Mouse (Mus musculus) heart, embryonic 10.5 days (tissue): ENCODE results near the gene Slc25a12. TPM values are rescaled to one million over a fixed set of nuclear protein-coding genes. Genes with fewer than 3 reads are reported as not detected.
"Not testable (repeated sequence)": the region's sequence is repeated elsewhere in the genome, so short reads cannot be mapped to it uniquely, and the experiment has no call there.

Experiments used
- DNase-seq: peaks from one replicate; pipeline ENCODE4 v3.0.0-alpha.2; 2017; ENCODE audit warnings: low spot score
- H3K27ac ChIP-seq: fragments of 300-500 bp; sonication (generic); 2 replicates; pipeline ENCODE4 v1.5.1; 2016; ENCODE audit warnings: mild to moderate bottlenecking
- H3K27me3 ChIP-seq: fragments of 300-500 bp; sonication (generic); 2 replicates; pipeline ENCODE4 v1.6.1; 2016; ENCODE audit warnings: mild to moderate bottlenecking; ENCODE audit not compliant: poor library complexity, insufficient read depth, severe bottlenecking
- H3K36me3 ChIP-seq: fragments of 300-500 bp; sonication (generic); 2 replicates; pipeline ENCODE4 v1.6.1; 2016; ENCODE audit warnings: mild to moderate bottlenecking, moderate library complexity
- H3K4me1 ChIP-seq: fragments of 300-500 bp; sonication (generic); 2 replicates; pipeline ENCODE4 v1.6.1; 2016; ENCODE audit warnings: mild to moderate bottlenecking
- H3K4me3 ChIP-seq: fragments of 300-500 bp; sonication (generic); 2 replicates; pipeline ENCODE4 v1.5.1; 2016; ENCODE audit warnings: mild to moderate bottlenecking, moderate library complexity
- H3K9me3 ChIP-seq: fragments of 300-500 bp; sonication (generic); 2 replicates; pipeline ENCODE4 v1.6.1; 2016; ENCODE audit warnings: mild to moderate bottlenecking, moderate library complexity
- WGBS: fragments of 180-500 bp; shearing (Covaris S2); methylation state at CpG from one replicate; pipeline ENCODE4 v1.1.7; 2016; 5-methylcytosine and 5-hydroxymethylcytosine counted together
- polyA plus RNA-seq: library from polyadenylated mRNA; unstranded; fragments of >200 nt; fragmentation: Nextera tagmentation; extraction: Ambion mirVana; gene quantifications from 2 replicates; pipeline ENCODE4 v1.2.1, GENCODE M21; 2016

The Slc25a12 gene
- polyA plus RNA-seq = 47.0 and 86.1 TPM in 2 replicates

- WGBS = under 1% methylated on average over 57 of the region's 57 CpGs
- Histone ChIP-seq H3K4me1 (peaks cover 10% of the 10 kb centered on the region; the same call in 1 of the 2 replicates), H3K36me3 (peaks cover 4% of the 10 kb centered on the region; the same call in 1 of the 2 replicates), H3K27ac (peak within 1 kb of the TSS; percentile 93), H3K27me3 (no peaks in the 10 kb centered on the region), H3K9me3 (no peaks in the 10 kb centered on the region), H3K4me3 (peak within 1 kb of the TSS; percentile 84)
- DNase-seq = peak; percentile 96
Measured at GRCm38 (mm10) chr2:71367125-71367880, at the start of gene Slc25a12. TSS of gene Slc25a12 (minus strand) at chr2:71367749.

- Histone ChIP-seq H3K4me1 (no peaks in the 10 kb centered on the region), H3K9me3 (no peaks in the 10 kb centered on the region), H3K4me3 (no peak overlapping the region), H3K27ac (no peak overlapping the region), H3K27me3 (no peaks in the 10 kb centered on the region), H3K36me3 (peaks cover 69% of the 10 kb centered on the region)
- 95% methylated on average over 1 of the region's 1 CpGs for WGBS
- DNase-seq = no peak
Measured at GRCm38 (mm10) chr2:71405613-71406012, 38.1 kb upstream of the Slc25a12 start.

GRCm38 (mm10) chr2:71389864-71390263, 22.3 kb upstream of the Slc25a12 start:
- Histone ChIP-seq H3K4me1 (peaks cover 5% of the 10 kb centered on the region), H3K36me3 (peaks cover 33% of the 10 kb centered on the region), H3K9me3 (no peaks in the 10 kb centered on the region), H3K27ac (peak overlapping the region; percentile 93), H3K4me3 (peak overlapping the region; percentile 96), H3K27me3 (no peaks in the 10 kb centered on the region)
- no peak for DNase-seq
- 61% methylated on average over 9 of the region's 9 CpGs for WGBS

- peak within 1 kb of the TSS; percentile 93 for H3K27ac ChIP-seq
- DNase-seq = peak; percentile 99
- WGBS = under 1% methylated on average over 66 of the region's 66 CpGs
- H3K36me3 ChIP-seq = peaks cover 27% of the 10 kb centered on the region
- H3K4me1 ChIP-seq = peaks cover 5% of the 10 kb centered on the region
- no peaks in the 10 kb centered on the region for H3K9me3 ChIP-seq
- peak within 1 kb of the TSS; percentile 96 for H3K4me3 ChIP-seq
- H3K27me3 ChIP-seq = no peaks in the 10 kb centered on the region
Measured at GRCm38 (mm10) chr2:71388951-71389763, 21.6 kb upstream of the Slc25a12 start, which contains the start of gene Hat1. TSS of gene Hat1 (plus strand) at chr2:71388958.

- Histone ChIP-seq H3K4me1 (peaks cover 11% of the 10 kb centered on the region), H3K9me3 (no peaks in the 10 kb centered on the region), H3K4me3 (no peak overlapping the region), H3K27ac (no peak overlapping the region), H3K27me3 (no peaks in the 10 kb centered on the region), H3K36me3 (peaks cover 17% of the 10 kb centered on the region)
- WGBS = 89% methylated on average over 6 of the region's 6 CpGs
- no peak for DNase-seq
Measured at GRCm38 (mm10) chr2:71387766-71388165, 20.2 kb upstream of the Slc25a12 start.

GRCm38 (mm10) chr2:71383890-71384289, 16.3 kb upstream of the Slc25a12 start:
- 24% methylated on average over 11 of the region's 11 CpGs for WGBS
- H3K4me3 ChIP-seq = peak overlapping the region; percentile 1; the same call in 1 of the 2 replicates
- no peaks in the 10 kb centered on the region for H3K27me3 ChIP-seq
- no peaks in the 10 kb centered on the region for H3K9me3 ChIP-seq
- DNase-seq = no peak
- no peak overlapping the region for H3K27ac ChIP-seq
- no peaks in the 10 kb centered on the region for H3K36me3 ChIP-seq
- 0 out of 2 replicates have a peak, but pooled peaks cover 6% of the 10 kb centered on the region for H3K4me1 ChIP-seq

- no peak overlapping the region for H3K27ac ChIP-seq
- H3K36me3 ChIP-seq = no peaks in the 10 kb centered on the region
- H3K4me3 ChIP-seq = no peak overlapping the region
- no peak for DNase-seq
- H3K27me3 ChIP-seq = no peaks in the 10 kb centered on the region
- WGBS = 65% methylated on average over 4 of the region's 4 CpGs
- H3K9me3 ChIP-seq = no peaks in the 10 kb centered on the region
- 0 out of 2 replicates have a peak, but pooled peaks cover 6% of the 10 kb centered on the region for H3K4me1 ChIP-seq
Measured at GRCm38 (mm10) chr2:71381962-71382361, 14.4 kb upstream of the Slc25a12 start.

GRCm38 (mm10) chr2:71377426-71377825, 9.9 kb upstream of the Slc25a12 start:
- H3K4me1 ChIP-seq = 0 out of 2 replicates have a peak, but pooled peaks cover 3% of the 10 kb centered on the region
- H3K36me3 ChIP-seq = no peaks in the 10 kb centered on the region
- no peak overlapping the region for H3K4me3 ChIP-seq
- H3K27me3 ChIP-seq = no peaks in the 10 kb centered on the region
- no peak for DNase-seq
- no peaks in the 10 kb centered on the region for H3K9me3 ChIP-seq
- 79% methylated on average over 5 of the region's 5 CpGs for WGBS
- no peak overlapping the region for H3K27ac ChIP-seq

- no peaks in the 10 kb centered on the region for H3K36me3 ChIP-seq
- no peaks in the 10 kb centered on the region for H3K9me3 ChIP-seq
- H3K27ac ChIP-seq = no peak overlapping the region
- 28% methylated on average over 11 of the region's 11 CpGs for WGBS
- peak overlapping the region; percentile 43 for H3K4me3 ChIP-seq
- no peaks in the 10 kb centered on the region for H3K27me3 ChIP-seq
- 0 out of 2 replicates have a peak, but pooled peaks cover 3% of the 10 kb centered on the region for H3K4me1 ChIP-seq
- peak; percentile 78 for DNase-seq
Measured at GRCm38 (mm10) chr2:71376433-71376906, 8.9 kb upstream of the Slc25a12 start.

GRCm38 (mm10) chr2:71374275-71375155, 7.0 kb upstream of the Slc25a12 start:
- no peaks in the 10 kb centered on the region for H3K27me3 ChIP-seq
- no peak overlapping the region for H3K27ac ChIP-seq
- 64% methylated on average over 8 of the region's 8 CpGs for WGBS

GRCm38 (mm10) chr2:71372261-71372660, 4.7 kb upstream of the Slc25a12 start:
- not testable (repeated sequence) for H3K4me3 ChIP-seq, H3K9me3 ChIP-seq, DNase-seq, H3K27ac ChIP-seq, H3K27me3 ChIP-seq, H3K36me3 ChIP-seq, H3K4me1 ChIP-seq
- WGBS = 85% methylated on average over 4 of the region's 4 CpGs

More at GRCm38 (mm10) chr2:71374275-71375155, 7.0 kb upstream of the Slc25a12 start:
- DNase-seq = no peak
- Histone ChIP-seq H3K9me3 (no peaks in the 10 kb centered on the region), H3K4me1 (0 out of 2 replicates have a peak, but pooled peaks cover 3% of the 10 kb centered on the region), H3K36me3 (no peaks in the 10 kb centered on the region), H3K4me3 (no peak overlapping the region)

GRCm38 (mm10) chr2:71371790-71372189, 4.2 kb upstream of the Slc25a12 start:
- DNase-seq = no peak
- H3K27me3 ChIP-seq = no peaks in the 10 kb centered on the region
- H3K9me3 ChIP-seq = no peaks in the 10 kb centered on the region
- no peak overlapping the region for H3K4me3 ChIP-seq
- 84% methylated on average over 5 of the region's 5 CpGs for WGBS
- H3K4me1 ChIP-seq = peaks cover 5% of the 10 kb centered on the region; the same call in 1 of the 2 replicates
- no peaks in the 10 kb centered on the region for H3K36me3 ChIP-seq
- no peak overlapping the region for H3K27ac ChIP-seq
